Mouse (Mus musculus) heart, embryonic 15.5 days (tissue): Measurements from ENCODE around the gene Sort1. TPM values are rescaled to one million over a fixed set of nuclear protein-coding genes. Genes with fewer than 3 reads are reported as not detected.

Experiments
- ATAC-seq: fragments of 200-750 bp; cut with Nextera tagmentation; replicated peaks from 2 replicates; pipeline ENCODE4 v1.8.0; 2017; ENCODE audit warnings: low read depth, moderate TSS enrichment; ENCODE audit not compliant: insufficient number of reproducible peaks, insufficient read depth, low FRiP score
- H3K27ac ChIP-seq: fragments of 300-500 bp; sonication (generic); 2 replicates; pipeline ENCODE4 v1.5.1; 2015; ENCODE audit warnings: mild to moderate bottlenecking, inconsistent platforms
- H3K27me3 ChIP-seq: fragments of 300-500 bp; sonication (generic); 2 replicates; pipeline ENCODE4 v1.6.1; 2015; ENCODE audit warnings: inconsistent platforms
- H3K36me3 ChIP-seq: fragments of 300-500 bp; sonication (generic); 2 replicates; pipeline ENCODE4 v1.6.1; 2015; ENCODE audit warnings: mild to moderate bottlenecking, inconsistent platforms
- H3K4me1 ChIP-seq: fragments of 300-500 bp; sonication (generic); replicated peaks from 2 replicates; pipeline ENCODE4 v1.6.1; 2015; ENCODE audit warnings: inconsistent platforms
- H3K4me2 ChIP-seq: fragments of 300-500 bp; sonication (generic); 2 replicates; pipeline ENCODE4 v1.6.1; 2015; ENCODE audit warnings: inconsistent platforms, mild to moderate bottlenecking, moderate library complexity
- H3K4me3 ChIP-seq: fragments of 300-500 bp; sonication (generic); 2 replicates; pipeline ENCODE4 v1.5.1; 2015; ENCODE audit warnings: mild to moderate bottlenecking, inconsistent platforms
- H3K9ac ChIP-seq: fragments of 300-500 bp; sonication (generic); 2 replicates; pipeline ENCODE4 v1.6.1; 2015; ENCODE audit warnings: mild to moderate bottlenecking, inconsistent platforms
- H3K9me3 ChIP-seq: fragments of 300-500 bp; sonication (generic); replicated peaks from 2 replicates; pipeline ENCODE4 v1.6.1; 2016; ENCODE audit warnings: inconsistent platforms
- WGBS: fragments of 180-500 bp; shearing (Covaris S2); methylation state at CpG from one replicate; pipeline ENCODE4 v1.1.7; 2015; ENCODE audit warnings: mixed read lengths; 5-methylcytosine and 5-hydroxymethylcytosine counted together
- polyA plus RNA-seq: library from polyadenylated mRNA; unstranded; fragments of >200 nt; fragmentation: Nextera tagmentation; extraction: Ambion mirVana; gene quantifications from 2 replicates; pipeline ENCODE4 v1.2.1, GENCODE M21; 2015

Sort1 gene
- polyA plus RNA-seq, 1 experiment from 2014 or later: 10.2 TPM

DNA sequence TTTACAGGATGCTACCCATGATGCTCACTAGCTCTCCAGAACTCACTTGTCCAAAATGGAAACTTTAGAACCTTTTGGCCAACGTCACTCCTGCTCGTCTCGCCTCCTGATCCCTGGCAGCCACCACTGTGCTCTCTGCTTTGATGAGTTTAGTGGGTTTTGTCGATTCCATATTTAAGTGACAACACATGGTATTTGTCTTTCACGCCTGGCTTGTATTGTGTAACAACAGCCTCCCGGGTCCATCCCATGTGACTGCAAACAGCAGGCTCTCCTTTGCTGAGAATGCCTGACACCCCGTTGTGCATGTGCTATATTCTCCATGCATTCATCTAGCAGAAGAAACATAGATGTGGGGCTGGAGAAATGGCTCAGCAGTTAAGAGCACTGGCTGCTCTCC, 58.3 kb downstream of the Sort1 start:
- H3K27ac ChIP-seq: no peak overlapping the region
- no peak for ATAC-seq
- no peaks in the 10 kb centered on the region for H3K4me1 ChIP-seq
- peaks cover 63% of the 10 kb centered on the region for H3K36me3 ChIP-seq
- WGBS: 61% methylated on average over 7 of the region's 7 CpGs
- no peak overlapping the region for H3K4me2 ChIP-seq
- no peak overlapping the region for H3K9ac ChIP-seq
- H3K27me3 ChIP-seq: no peaks in the 10 kb centered on the region
- H3K4me3 ChIP-seq: no peak overlapping the region
- H3K9me3 ChIP-seq: no peaks in the 10 kb centered on the region

DNA sequence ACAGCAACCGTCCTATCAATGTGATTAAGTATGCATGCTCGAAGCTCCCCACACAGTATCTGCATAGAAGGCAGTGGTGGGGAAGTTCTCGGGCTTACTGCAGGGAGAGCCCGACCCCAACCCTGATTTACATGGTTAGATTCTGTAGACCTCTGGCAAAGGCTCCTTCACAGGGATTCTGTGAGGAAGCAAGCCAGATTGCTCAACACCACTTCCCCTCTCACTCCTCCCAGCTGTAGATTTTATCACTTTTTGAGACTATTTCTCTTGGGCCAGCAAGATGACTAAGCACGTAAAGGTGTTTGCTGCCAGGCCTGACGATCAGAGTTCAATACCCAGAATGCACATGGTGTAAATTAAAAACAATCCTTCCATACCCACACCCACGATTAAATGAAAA, 62.0 kb downstream of the Sort1 start:
- ATAC-seq: no peak
- H3K27ac ChIP-seq: no peak overlapping the region
- WGBS: 82% methylated on average over 7 of the region's 7 CpGs

DNA sequence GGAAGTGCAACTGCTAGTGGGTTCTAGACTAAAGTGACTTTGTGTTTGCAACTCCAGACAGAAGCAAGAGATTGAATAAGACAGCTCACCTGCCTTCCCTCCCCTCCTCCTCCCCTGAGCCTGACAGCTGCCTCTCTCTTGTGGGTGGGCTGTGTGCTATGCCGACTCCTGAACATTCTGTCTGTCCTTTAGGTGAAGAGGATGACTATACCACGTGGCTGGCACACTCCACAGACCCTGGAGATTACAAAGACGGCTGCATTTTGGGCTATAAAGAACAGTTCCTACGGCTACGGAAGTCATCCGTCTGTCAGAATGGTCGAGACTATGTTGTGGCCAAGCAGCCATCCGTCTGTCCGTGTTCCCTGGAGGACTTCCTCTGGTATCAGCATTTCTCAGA, 64.5 kb downstream of the Sort1 start:
- H3K36me3 ChIP-seq: peaks cover 61% of the 10 kb centered on the region
- WGBS: 57% methylated on average over 9 of the region's 9 CpGs

More for the DNA sequence above, 62.0 kb downstream of the Sort1 start:
- no peak overlapping the region for H3K4me3 ChIP-seq
- no peaks in the 10 kb centered on the region for H3K4me1 ChIP-seq
- no peaks in the 10 kb centered on the region for H3K9me3 ChIP-seq
- H3K9ac ChIP-seq: no peak overlapping the region
- peaks cover 60% of the 10 kb centered on the region for H3K36me3 ChIP-seq
- no peak overlapping the region for H3K4me2 ChIP-seq
- H3K27me3 ChIP-seq: no peaks in the 10 kb centered on the region

DNA sequence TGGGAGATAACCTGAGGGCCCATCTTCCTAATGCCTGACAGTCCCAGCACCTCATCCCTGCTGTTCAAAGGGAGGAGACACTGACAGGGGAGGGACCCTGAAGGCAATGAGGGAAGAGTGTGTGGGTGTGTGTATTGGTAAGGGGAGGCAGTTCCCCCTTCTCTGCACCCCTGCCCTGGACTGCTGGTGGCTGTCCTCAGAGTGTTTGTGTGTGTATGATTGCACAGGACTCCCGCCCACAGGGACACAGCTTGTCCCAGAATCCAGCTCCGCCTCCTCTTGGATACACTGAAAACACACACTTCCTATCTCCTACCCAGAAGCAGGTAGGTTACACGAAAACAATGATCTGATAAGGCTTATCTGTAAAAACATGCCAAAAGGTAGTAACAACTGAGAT, 71.4 kb downstream of the Sort1 start:
- H3K36me3 ChIP-seq: peaks cover 48% of the 10 kb centered on the region
- 81% methylated on average over 3 of the region's 3 CpGs for WGBS
- H3K9me3 ChIP-seq: no peaks in the 10 kb centered on the region
- H3K4me3 ChIP-seq: no peak overlapping the region
- no peaks in the 10 kb centered on the region for H3K27me3 ChIP-seq
- no peak for ATAC-seq
- no peak overlapping the region for H3K4me2 ChIP-seq
- H3K9ac ChIP-seq: no peak overlapping the region
- no peaks in the 10 kb centered on the region for H3K4me1 ChIP-seq
- H3K27ac ChIP-seq: no peak overlapping the region

More for the DNA sequence above, 64.5 kb downstream of the Sort1 start:
- Histone ChIP-seq H3K9ac (no peak overlapping the region), H3K4me2 (no peak overlapping the region), H3K4me3 (no peak overlapping the region), H3K9me3 (no peaks in the 10 kb centered on the region), H3K27ac (no peak overlapping the region), H3K27me3 (no peaks in the 10 kb centered on the region), H3K4me1 (no peaks in the 10 kb centered on the region)
- no peak for ATAC-seq

DNA sequence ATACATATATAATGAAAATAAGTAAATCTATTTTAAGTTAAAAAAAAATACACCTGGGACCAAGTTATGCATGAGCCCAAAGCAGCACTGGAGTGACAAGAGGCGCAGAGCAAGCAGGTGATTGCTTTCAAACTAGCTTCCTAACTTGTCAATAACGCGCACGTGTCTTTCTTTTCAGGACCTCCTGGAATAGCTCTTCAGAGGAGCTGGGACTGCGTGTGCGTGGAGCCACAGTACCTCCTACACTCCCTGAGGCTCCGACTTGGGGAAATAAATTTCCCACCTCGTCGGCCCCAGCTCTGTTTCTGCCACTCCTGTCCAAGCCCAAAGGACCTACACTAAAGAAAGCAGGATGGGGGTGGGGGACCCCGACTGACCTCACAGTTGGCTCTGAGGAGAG, 73.2 kb downstream of the Sort1 start:
- no peak overlapping the region for H3K4me3 ChIP-seq
- peaks cover 40% of the 10 kb centered on the region for H3K36me3 ChIP-seq
- ATAC-seq: no peak
- peaks cover 4% of the 10 kb centered on the region; the same call in 1 of the 2 replicates for H3K4me1 ChIP-seq
- no peak overlapping the region for H3K9ac ChIP-seq
- WGBS: 87% methylated on average over 10 of the region's 10 CpGs
- H3K4me2 ChIP-seq: no peak overlapping the region
- H3K9me3 ChIP-seq: no peaks in the 10 kb centered on the region
- no peak overlapping the region for H3K27ac ChIP-seq
- no peaks in the 10 kb centered on the region for H3K27me3 ChIP-seq

DNA sequence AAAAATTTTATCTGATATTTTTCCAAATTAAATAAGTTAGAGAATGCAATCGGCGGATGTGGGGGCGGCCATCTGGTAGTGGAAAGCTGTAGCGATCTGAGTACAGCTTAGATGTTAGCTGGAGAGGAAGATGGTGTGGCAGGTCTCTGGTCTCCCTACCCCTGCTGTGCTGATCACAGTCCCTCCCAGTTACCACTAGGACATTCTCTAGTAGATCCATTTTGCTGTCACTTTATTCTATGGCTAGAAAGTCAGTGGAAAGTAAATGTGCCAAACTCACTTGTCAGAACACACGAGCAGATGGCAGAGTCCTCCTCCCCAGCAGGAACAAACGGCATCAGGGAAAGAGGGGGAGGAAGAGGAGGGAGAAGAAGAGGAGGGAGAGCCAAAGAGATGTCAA, 74.6 kb downstream of the Sort1 start:
- ATAC-seq: no peak
- Histone ChIP-seq H3K27ac (no peak overlapping the region), H3K4me1 (peaks cover 8% of the 10 kb centered on the region), H3K4me2 (no peak overlapping the region), H3K27me3 (no peaks in the 10 kb centered on the region), H3K36me3 (peaks cover 34% of the 10 kb centered on the region), H3K4me3 (no peak overlapping the region), H3K9ac (no peak overlapping the region), H3K9me3 (no peaks in the 10 kb centered on the region)
- WGBS: 78% methylated on average over 6 of the region's 6 CpGs

DNA sequence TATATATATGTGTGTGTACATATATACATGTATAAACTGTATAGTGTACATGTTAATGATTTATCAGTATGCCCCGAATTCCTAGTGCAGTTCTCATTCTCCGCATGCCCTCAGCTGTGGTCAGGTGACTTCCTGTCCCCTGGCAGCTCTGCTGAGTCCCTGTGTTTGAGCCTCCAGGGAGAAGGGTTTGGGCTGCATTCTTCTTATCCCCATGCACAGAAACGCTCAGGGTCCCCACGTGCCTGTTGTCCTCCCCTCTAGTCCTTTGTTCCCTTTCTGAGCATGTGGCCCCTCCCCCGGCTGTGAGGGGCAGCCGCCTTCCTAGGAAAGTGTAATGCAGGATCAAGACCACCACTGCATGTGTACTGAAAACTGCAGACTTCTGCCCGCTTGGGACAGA, 77.0 kb downstream of the Sort1 start:
- Histone ChIP-seq H3K9ac (no peak overlapping the region), H3K4me1 (peaks cover 25% of the 10 kb centered on the region), H3K36me3 (peaks cover 13% of the 10 kb centered on the region), H3K4me3 (no peak overlapping the region), H3K9me3 (no peaks in the 10 kb centered on the region), H3K4me2 (no peak overlapping the region), H3K27me3 (no peaks in the 10 kb centered on the region), H3K27ac (no peak overlapping the region)
- no peak for ATAC-seq
- 23% methylated on average over 7 of the region's 7 CpGs for WGBS

DNA sequence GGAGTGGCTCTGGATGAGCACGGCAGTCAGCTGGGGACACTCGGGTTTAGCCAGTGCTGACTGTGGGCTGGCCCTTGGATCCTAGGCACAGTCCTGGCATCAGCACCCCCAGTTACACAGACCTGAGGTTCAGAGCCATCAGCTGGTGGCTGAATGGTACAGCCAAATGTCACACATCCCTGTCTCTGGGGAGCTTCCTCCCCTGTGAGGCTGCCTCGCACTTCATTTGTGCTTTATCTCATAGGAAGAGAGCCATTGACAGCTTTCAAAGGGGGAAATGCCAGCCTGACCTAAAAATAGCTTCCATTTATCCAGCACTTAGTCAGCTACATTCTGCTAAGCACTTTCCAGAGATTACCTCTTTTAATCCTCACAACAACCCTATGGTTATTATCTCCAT, 79.7 kb downstream of the Sort1 start:
- ATAC-seq: peak; percentile 67

DNA sequence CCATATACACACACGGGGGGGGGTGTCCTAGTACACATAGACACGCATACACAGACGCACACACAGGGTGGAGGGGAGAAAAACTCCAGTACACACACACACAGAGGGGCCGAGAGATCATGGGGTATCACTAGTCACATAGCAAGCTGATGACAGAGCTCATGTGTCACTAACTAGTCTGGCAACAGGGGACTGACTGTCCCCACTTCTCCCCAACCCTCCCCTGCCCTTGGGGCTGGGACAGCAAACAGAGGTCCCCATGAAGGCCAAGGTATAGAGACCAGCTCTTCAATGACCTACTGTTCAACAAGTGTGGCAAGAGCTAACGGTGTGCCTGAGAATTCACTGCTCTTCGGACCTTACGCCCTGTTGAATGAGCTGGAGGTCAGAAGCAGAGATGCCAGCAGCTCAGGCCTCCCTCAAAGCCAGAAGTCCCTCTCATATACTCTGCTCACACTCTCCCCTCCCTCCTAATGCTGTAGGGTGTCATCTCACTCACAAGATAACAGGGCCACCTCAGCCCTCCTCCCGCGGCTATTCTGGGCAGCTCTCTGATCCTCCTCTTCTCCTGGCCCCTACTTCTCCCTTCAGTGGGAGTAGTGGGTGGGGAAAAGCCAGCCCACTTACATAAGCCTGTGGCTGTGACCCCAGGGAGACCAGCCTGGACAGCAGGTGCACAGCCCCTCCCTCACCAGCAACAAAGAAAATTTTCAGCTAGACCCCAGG, 80.6 kb downstream of the Sort1 start, which contains the start of gene Mybphl:
TSS of gene Mybphl (plus strand) at position 642 of the 726 bp plus-strand sequence.
- Histone ChIP-seq H3K4me3 (peak within 1 kb of the TSS; percentile 7), H3K27me3 (0 out of 2 replicates have a peak, but pooled peaks cover 2% of the 10 kb centered on the region), H3K36me3 (no peaks in the 10 kb centered on the region), H3K27ac (peak within 1 kb of the TSS; percentile 76), H3K9ac (no peak within 1 kb of the TSS), H3K9me3 (no peaks in the 10 kb centered on the region), H3K4me1 (peaks cover 25% of the 10 kb centered on the region), H3K4me2 (peak within 1 kb of the TSS; percentile 16; the same call in 1 of the 2 replicates)
- 38% methylated on average over 9 of the region's 9 CpGs for WGBS
- peak; percentile 63 for ATAC-seq

More for the DNA sequence above, 79.7 kb downstream of the Sort1 start:
- no peak overlapping the region for H3K4me3 ChIP-seq
- H3K9ac ChIP-seq: no peak overlapping the region
- H3K4me2 ChIP-seq: peak overlapping the region; percentile 4; the same call in 1 of the 2 replicates
- peak overlapping the region; percentile 76 for H3K27ac ChIP-seq
- H3K9me3 ChIP-seq: no peaks in the 10 kb centered on the region
- H3K36me3 ChIP-seq: no peaks in the 10 kb centered on the region
- H3K27me3 ChIP-seq: no peaks in the 10 kb centered on the region
- H3K4me1 ChIP-seq: peaks cover 25% of the 10 kb centered on the region
- 27% methylated on average over 3 of the region's 3 CpGs for WGBS

DNA sequence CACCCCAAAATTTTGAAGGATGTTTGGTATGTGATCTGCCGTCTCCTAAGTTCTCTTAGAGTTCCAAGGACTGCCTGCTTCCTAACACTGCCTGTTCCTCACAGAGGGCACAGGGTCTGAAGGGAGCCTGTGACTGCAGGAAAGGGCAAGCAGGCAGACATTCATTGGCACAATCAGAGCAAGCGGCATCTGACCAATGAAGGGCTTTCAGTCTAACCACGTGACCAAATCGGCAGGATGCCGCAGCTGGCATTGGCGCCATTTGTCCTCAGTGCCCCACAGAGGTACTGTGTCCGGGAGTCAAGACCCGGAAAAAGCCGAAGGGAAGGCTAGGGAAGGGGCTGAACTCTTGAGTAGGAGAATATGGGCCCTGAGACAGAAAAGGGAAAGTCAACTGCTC, 83.3 kb downstream of the Sort1 start:
- no peak overlapping the region for H3K27ac ChIP-seq
- 0 out of 2 replicates have a peak, but pooled peaks cover 2% of the 10 kb centered on the region for H3K27me3 ChIP-seq
- H3K4me2 ChIP-seq: peak overlapping the region; percentile 23; the same call in 1 of the 2 replicates
- ATAC-seq: no peak
- H3K9ac ChIP-seq: no peak overlapping the region
- H3K4me1 ChIP-seq: peaks cover 29% of the 10 kb centered on the region
- 49% methylated on average over 9 of the region's 9 CpGs for WGBS
- no peak overlapping the region for H3K4me3 ChIP-seq
- H3K9me3 ChIP-seq: no peaks in the 10 kb centered on the region
- no peaks in the 10 kb centered on the region for H3K36me3 ChIP-seq

DNA sequence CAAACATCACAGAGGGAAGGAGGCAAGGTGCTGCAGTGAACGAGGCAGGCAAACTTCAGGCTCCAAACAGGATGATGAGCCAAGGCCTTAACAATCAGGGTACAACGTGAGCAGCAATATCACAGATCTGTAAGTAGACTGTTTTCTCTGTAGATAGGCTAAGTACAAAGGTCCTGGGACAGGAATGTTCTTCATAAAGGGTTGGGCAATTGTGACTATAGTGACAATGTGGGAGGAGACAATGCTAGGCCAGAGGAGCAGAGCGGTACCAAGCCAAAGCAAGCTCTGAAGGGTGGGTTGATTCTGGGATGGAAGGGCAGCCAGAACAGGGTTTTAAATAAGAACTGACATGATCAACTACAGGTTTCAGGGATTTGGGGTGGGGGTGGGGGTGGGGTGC, 83.9 kb downstream of the Sort1 start:
- ATAC-seq: no peak
- Histone ChIP-seq H3K9me3 (no peaks in the 10 kb centered on the region), H3K4me3 (no peak overlapping the region), H3K4me2 (no peak overlapping the region), H3K4me1 (peaks cover 33% of the 10 kb centered on the region), H3K9ac (no peak overlapping the region), H3K36me3 (no peaks in the 10 kb centered on the region), H3K27me3 (0 out of 2 replicates have a peak, but pooled peaks cover 2% of the 10 kb centered on the region), H3K27ac (no peak overlapping the region)
- 65% methylated on average over 3 of the region's 3 CpGs for WGBS

DNA sequence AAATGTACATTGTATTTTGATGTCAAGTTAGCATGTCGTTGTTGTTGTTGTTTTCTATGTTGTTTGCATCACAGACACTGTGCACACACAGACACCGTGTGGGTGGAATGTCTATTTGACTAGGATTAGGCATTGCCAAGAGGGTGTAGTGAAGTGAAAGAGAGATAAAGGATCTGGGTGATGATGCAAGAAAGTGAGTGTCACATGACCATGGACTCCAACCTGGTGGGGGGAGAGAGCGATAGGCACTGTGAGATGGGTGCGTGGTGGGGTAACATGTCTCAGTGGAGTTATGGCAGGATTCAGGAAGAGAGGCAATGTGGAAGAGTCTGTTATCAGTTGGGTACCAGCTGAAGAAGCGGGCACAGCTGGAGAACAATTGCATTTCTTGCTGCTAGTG, 84.8 kb downstream of the Sort1 start:
- Histone ChIP-seq H3K27me3 (0 out of 2 replicates have a peak, but pooled peaks cover 2% of the 10 kb centered on the region), H3K9ac (no peak overlapping the region), H3K4me3 (no peak overlapping the region), H3K4me2 (no peak overlapping the region), H3K27ac (no peak overlapping the region), H3K4me1 (peaks cover 27% of the 10 kb centered on the region), H3K36me3 (no peaks in the 10 kb centered on the region), H3K9me3 (no peaks in the 10 kb centered on the region)
- WGBS: 76% methylated on average over 5 of the region's 5 CpGs
- no peak for ATAC-seq
